Mouse (Mus musculus): ENCODE results near the gene Frmd4b.

GRCm38 (mm10) chr6:97292894-97293293 lies 324.4 kb downstream of the Frmd4b start:
- TF ChIP-seq CTCF (IDR thresholded peaks at IDR 0.05; ENCODE audit: low read depth, low read length) = no peak
- no peak for TF ChIP-seq GATA2 (IDR thresholded peaks at IDR 0.05; ENCODE audit: borderline replicate concordance, low read depth, low read length)
- TF ChIP-seq POLR2AphosphoS5 (IDR thresholded peaks at IDR 0.05; ENCODE audit: insufficient replicate concordance, low read depth, low read length) = no peak
- no peak for TF ChIP-seq TAL1 (conservative IDR thresholded peaks at IDR 0.05; ENCODE audit: low read depth, low read length)
